Mouse (Mus musculus) neural tube, embryonic 10.5 days (tissue): ENCODE measurements around the gene Zic1.

Experiments used
- DNase-seq: peaks from one replicate; pipeline ENCODE4 v3.0.0-alpha.2; 2017; ENCODE audit warnings: low spot score; ENCODE audit errors: extremely low spot score

Zic1 gene

DNA sequence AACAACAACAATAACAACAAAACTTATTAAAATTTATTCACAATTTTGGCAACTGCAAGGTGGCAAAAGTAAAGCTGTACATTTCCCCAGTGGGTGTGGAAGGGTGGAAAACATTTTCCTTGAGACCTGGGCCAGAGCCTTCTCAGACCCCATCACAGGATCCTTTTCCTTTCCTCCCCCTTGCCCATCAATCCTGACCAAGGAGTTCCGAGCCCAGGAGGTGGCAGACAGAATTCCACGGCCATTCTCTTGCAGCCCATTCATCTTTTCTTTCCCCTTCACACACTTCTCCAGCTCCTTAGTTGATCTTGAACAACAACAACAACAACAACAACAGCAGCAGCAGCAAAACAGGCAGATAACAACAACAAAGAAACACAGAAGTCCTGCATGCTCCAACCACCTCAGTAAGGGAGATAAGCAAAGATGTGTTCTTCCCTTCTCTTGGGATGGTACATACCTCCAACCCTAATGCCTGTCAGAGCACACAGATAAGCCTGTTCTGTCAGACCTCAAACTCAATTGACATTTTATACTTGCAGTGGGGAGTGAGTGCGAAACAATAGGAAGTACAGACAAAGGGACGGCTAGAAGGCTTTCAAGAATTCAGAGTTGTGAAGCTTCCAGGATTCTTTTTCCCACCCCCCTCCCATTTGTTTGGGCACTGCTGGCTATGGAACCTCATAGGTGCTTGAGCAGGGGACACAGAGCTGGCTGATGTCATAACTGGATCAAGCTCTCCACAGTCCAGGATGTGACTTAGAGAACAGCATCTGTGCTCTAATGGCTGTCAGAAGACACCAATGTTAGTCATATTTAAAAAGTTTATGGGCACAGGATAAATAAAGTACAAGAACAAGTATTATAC, 19.3 kb upstream of the Zic1 start:
- peak; percentile 43 for DNase-seq

DNA sequence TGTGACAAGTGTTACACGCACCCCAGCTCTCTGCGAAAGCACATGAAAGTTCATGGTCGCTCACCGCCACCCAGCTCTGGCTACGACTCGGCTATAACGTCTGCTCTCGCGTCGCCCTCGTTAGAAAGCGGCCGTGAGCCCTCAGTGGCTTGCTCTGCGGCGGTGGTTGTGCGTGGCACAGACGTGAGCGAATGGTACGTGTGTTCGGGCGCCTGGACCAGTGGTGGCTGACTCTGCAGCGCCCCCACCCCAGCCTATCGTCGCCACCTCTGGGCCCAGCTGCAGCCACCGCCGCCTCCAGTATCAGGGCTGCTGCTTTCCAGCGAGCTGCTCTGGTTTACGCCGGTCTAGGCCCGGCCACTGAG, 18.5 kb upstream of the Zic1 start:
- no peak for DNase-seq

DNA sequence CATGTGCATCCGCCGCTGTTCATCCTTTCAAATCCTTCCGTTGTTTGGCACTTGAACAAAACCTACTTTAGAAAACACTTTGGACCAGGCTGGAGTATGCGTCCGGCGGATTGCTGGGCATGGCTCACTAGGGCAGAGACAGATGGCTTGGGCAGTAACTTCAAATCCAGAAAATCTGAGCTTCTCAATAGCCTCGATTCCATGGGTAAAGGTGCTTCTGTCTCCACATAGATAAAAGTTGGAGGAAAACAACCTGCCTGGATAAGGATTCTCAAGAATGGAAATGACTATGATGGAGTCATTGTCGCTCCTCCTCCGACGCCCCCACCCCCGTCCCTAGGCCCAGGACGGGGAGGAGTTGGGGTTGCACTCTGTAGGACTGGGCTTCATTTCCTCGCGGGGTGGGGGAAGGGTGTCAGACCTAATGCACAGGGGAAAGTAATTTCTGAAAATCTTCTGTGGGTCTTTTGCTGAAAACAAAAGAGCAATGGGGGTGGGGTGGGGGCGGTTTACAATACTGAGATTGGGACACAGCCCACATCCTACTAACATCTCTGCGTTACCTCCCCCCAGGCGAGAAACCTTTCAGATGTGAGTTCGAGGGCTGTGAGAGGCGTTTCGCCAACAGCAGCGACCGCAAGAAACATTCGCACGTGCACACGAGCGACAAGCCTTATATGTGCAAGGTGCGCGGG, 18.0 kb upstream of the Zic1 start:
- DNase-seq: peak; percentile 70

DNA sequence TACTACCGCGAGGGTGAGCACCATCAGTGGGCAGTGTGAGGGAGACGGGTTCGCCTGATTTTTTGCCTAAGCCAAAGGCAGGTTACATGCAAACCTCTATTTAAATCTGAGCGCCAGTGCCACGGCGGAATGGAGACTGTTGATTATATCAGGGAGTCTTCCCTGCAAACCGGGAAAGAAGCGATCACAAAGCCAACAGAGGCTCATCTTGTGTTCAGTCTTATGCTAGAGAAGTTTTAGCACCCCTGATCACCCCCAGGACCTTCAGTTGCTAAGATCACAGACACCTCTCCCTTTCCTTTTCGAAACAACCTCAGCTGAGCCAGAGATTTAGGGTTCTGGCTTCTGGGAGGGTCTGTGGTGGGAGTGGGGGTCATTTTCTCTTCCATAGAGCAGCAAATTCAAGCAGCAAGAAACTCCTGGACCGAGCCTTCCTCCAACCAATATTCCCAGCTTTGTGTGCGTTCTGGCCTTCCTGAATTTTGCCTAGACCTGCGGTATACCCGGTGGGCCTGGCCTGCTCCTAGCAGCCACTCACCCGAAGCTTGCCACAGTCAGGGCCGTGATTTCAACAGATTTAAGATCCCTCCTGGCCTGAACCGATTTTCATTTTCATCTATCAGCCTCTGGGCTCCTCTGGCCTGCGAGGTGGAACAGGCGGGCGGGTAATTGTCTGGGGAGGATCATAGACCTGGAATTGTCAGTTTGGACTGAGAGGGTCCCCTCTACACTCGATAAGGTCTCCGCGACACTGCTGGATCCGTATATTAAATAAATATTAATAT, 17.1 kb upstream of the Zic1 start:
- peak; percentile 71 for DNase-seq

DNA sequence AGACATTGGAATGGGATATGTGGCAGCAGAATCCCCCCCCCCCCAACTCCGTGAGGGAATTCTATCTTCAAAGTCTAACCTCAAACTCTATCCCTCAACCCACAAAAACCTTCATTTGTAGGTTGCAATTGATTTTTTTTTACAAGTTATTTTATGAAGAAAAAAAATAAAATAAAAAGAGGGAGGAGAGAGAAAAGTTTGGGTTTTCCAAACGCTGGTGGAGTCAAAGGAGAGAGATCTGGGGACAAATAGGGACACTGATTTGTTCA, 16.4 kb upstream of the Zic1 start:
- DNase-seq: no peak

DNA sequence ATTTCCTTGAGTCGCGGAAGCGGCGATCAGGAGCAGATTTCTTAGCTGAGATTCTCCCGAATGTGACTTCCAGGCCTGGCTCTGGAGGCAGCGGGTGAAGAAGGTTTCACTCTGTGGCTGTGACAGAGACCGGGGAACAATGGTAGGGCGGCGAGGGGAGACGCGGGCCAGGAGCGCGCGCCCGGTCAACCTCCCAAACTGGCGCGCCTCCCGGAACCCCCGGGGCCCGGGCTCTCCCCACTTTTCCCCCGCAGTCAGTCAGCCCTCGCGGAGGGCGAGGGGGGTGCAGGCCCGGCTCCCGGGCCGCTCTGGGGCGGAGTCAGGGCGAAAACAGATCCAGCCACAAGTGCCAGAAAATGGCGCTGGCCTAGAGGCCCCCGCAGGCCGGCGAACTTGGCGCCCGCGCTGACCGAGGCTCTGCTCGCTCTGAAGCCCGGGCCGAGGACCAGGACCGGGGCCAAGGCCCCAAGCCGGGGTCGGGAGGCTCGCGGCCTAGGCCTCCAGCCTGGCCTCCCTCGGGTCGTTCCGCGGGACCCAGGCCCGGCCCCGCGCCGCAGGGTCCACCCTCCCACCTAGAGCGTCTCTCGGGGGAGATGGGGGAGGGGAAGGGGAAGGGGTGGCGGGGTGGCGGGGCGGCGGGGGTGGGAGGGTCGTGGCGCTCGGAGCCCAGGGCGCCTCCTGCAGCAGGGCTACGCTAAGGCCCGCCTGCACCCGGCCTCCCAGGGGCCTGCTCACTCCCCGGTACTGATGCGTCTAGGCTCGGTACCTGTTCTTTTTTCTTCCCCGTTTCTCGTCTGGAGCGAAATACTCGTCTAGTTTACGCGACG, 15.9 kb upstream of the Zic1 start:
- DNase-seq: peak; percentile 85

DNA sequence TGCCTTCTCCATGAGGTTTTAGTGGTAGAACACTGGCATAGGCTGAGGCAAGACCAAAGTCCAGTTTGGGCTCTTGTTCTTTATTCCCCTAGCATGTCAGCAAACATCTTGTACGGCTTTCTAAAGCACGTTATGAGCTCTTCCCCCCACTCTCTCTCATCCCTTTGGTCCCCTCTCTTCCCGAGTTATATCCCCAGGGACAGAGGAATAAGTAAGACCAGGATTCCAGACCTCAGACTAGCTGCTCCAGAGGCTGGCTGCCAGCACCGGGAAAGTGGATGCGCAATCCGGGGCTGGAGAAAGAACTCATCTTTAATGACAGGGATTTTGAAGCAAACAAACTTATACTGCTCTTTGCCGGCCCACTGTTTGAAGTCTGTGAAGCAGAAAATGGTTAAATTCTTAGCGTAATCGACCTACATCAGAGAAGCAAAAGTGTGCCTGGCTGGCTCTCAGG, 14.9 kb upstream of the Zic1 start:
- DNase-seq: peak; percentile 58

DNA sequence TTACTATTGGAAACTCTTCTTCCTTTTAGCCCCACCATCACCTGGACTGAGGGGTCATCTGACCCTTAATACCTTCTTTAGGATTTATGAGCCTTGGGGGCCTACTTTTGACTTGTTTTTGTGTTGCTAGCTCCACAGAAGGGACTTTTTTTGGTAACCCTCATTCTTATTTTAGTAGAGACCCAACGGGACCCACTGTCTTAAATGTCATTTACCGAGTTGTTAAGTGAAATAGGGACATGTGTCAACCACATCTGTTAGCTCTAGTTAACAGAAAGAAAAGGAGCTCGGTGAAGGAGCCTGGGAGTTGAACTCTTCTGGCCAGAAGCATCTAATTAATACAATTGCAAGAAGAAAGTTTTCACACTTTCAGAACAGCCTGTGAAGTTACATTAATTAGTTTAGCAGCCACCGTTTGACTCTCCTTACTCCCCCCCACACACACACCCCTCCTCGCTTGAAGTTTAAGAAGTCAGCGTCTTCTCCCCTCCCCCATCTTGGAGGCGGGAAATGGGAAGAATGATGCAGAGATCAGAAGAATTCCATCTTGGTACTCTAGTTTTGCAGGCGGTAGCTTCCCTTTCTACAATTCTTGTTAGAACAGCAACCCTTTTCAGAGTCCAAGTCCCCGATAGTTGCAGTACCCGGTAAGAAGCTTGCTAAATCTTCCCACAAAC, 14.3 kb upstream of the Zic1 start:
- DNase-seq: peak; percentile 60

DNA sequence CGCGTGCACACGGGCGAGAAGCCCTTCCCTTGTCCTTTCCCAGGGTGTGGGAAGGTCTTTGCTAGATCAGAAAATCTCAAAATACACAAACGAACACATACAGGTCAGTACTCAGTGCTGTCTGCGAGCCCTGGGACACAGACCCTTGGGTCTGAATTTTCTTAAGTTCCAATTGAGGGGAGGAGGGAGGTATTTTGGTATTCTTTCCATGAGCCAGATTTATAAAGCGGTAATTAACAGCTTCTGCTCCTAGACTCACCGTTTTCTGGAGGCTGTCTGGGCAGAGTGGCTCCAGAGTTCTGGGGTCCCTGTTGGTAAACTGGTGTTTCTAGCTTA, 13.7 kb upstream of the Zic1 start:
- DNase-seq: no peak

DNA sequence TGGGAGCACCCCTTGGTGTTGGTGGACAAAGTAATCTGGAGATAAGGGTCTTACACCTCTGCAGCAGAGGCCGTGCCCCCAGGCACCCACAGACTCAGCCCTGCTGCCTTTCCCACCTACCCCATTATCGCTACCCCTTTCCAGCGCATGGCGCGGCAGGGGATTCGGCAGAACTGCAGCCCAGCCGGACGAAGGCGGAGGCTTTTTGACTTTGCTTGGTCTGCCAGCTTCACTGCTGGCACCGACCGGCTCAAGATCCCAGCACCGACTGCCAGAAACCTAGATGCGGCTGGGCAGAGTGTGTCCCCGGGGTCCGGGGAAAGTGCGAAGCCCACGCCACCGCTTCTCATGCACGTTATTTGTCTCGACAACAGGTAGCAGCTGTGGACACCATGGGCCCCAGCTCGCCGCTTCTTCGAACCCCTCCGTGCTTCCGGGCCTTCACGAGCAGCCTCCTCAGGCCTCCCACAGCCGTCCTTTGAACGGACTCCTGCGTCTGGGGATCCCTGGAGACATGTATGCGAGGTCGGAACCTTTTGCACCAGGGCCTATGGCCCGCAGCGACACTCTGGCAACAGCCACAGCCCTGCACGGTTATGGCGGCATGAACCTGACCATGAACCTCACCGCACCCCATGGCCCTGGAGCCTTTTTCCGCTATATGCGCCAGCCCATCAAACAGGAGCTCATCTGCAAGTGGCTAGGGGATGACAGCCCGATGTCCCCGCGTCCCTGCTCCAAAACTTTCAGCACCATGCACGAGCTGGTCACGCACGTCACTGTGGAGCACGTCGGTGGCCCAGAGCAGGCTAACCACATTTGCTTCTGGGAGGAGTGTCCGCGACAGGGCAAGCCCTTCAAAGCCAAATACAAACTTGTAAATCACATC, 13.0 kb upstream of the Zic1 start:
- DNase-seq: peak; percentile 72

DNA sequence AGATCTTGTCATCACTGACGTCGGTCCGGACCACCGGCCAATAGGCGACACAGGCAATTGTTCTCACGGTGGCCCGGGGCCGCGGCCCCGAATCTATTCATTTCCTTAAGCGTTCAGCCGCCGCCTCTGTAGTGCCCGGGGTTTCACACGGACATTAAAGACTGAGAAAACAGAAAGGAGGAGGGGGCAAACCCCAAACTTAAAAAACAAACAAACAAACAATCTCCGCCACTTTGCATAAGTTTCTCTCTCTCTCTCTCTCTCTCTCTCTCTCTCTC, 12.2 kb upstream of the Zic1 start:
- peak; percentile 65 for DNase-seq

DNA sequence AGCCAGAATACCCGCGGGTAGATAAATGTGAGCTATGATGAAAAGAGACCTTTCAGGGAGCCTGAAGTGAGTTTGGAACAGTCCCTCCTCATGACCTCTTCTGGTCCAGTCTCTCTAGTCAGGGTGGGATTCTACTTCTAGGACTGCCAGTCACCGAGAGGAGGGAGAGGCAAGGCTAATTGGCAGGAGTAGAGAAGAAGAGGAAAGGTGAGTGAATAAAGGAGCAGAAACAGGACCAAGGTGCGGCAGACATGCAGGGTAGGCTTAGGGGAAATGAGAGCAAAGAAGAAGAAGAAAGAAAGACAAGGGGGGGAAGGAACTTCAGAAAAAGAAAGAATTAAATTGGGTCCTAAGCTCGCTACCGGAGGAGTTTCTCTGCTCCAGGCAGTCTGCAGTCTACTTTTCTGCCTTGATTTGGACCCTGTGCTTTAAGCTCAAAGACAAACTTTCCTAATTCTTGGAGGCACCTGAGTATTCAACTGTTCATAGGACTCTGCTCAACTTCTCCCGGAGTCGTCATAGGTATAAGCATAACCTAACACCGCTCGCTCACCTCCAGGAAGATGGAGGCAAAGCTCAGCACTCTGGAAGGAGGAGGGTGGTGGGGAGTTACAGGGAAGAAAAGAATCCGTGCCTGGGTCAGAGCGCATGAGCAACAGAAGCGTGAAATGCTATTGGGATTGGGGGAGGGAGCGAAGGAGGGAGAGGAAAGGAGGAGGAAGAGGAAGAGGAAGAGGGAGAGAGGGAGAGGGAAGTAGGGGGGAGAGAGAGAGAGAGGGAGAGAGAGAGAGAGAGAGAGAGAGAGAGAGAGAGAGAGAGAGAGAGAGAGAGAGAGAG, 11.6 kb upstream of the Zic1 start:
- DNase-seq: peak; percentile 53

DNA sequence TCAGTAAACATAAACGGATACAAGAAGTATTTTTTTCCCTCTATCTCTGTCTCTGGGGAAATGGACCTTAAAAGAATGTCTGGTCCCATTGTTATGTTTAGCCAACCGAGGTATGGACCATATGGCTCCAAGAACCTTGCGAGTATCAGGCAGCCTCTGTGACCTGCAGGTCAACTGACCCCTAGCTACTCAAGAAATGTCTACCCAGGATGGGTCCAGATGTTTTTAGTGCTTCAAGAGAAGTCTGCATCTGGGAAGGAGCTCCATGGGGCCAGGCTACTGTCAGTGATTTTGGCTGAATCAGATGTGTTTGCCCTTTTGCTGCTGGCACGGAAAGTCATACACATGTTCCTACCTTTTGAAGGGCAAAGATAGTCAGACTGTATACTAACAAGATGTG, 9.1 kb upstream of the Zic1 start:
- DNase-seq: no peak

DNA sequence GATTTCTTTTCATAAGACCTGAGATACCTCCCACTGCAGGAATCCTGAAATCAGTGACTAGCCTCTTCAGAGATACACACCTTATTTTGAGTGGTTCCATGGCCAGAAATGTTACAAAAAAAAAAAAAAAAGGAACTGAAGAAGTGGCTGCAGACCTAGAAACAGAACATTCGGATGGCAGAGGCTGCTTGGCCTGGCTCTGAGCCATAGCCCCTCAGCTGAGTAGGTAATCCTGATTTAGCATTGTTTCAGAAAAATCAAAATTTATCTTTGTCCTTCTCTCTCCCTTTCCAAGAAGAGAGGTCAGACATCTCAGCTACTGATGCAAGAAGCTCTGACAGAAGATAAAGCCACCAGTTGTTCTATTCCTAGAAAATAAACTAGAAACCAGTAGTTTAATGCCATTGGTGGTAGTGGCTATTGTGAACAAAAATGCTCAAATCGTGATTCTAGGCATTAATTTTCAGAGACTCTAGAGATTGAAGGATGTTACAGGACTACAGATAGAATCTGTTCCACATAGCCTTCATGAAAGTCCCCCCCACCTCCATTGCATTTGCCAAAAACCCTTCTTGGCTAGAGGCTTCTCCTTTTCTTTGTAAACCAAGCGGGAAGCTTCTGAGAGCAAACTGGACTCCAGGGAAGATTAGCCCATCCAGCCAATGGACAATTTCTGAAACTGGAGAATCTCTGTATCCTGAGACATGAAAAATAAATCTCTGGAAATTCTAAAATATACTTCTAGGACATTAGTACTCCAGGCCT, 8.4 kb upstream of the Zic1 start:
- DNase-seq: peak; percentile 14

DNA sequence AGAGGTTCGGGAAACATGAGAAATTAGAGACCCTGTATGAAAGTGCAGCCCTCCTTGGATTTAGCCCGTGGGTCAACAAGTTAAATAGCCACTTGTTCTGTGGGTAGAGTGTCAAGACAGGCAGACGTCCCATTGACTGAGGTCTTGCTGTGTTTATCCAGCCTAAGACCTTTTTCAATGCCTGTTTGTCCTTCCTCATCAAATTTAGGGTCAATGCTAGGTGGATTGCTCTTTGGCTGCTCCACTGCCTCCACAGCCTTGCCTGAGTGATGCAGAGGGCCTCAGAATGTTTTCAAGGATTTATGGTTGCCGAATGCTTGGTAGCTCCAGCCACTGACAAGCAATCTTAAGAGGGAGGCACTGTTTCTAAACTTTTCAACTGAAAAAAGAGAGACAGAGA, 6.0 kb upstream of the Zic1 start:
- peak; percentile 23 for DNase-seq

DNA sequence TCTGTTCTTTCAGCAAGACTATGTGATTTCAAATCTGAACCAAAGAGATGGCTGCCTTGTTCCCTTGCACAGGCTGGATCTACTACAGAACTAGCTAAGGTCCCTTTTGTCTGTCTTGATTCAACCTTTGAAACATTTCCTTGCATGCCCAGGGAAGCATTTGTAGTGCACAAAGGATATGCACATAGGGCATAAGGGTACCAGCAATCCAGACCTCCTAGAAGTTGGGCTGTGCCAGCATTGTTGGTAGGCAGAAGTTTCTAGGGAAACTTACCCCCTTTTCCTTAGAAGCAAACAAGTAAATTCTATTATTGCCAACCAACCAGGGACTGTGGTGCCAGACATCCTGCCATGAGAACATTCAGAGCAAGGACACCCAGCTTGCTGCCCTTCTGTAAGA, 5.4 kb upstream of the Zic1 start:
- DNase-seq: peak; percentile 30

DNA sequence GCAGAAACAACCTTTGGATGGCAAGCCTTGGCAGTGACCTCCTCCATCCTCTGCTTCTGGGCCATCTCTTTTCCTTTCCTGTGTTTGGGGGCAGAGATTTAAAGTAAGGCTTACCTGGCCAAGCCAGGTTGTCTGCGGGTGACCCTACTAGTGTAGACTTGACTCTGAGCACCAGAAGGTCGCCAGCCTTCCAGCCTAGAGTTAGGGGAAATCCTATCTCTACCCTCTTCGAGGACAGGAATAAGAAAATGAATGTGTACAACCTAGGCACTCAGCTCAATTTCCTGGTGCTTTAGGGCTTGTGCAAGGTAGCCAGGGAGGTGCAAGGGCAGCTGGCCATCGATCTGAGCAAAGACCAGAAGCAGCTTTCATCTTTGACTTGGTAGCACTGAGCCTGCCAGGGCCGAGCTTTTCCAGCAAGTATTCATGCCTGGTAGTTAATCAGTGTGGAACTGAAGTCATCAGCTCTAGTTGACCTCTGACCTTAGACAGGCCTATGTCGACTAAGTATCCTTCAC, 4.6 kb upstream of the Zic1 start:
- peak; percentile 57 for DNase-seq

DNA sequence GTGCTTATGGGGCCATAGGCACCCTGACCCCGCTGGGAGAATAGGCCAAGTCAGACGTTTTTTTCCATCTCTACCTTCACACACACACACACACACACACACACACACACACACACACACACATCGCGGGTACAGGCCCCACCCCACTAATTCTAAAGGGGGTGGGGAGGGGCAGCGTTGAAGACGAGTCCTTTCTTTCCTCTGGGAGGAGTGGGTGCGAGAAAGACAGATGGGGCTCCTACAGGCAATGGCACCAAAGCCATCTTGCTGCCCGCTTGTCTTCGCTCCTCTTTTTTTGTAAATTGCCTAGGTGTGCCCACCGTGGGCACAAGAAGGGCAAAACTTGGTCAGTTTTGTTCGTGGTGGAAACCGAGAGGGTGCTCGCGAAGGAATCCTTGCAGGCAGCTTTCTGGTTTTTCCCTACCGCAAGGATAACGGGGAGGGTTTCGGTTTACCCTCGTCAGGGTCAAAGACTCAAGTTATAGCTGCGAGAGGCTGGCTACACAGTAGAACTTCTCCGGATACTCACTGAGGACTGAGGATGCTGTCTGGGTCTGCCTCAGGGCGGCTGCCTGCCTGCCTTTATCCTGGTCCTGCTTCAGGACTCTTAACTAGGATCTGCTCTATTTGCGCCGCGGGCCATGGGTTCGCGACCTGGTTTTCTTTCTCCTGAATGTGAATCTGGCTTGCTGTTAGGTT, 3.8 kb upstream of the Zic1 start:
- peak; percentile 52 for DNase-seq
